Mouse (Mus musculus): Measurements from ENCODE around the gene Swt1. TPM values are rescaled to one million over a fixed set of nuclear protein-coding genes. Genes with fewer than 3 reads are reported as not detected.

The Swt1 gene
- total RNA-seq, 2 experiments from 2014 or later = 12.2 to 14.3 TPM

GRCm38 (mm10) chr1:151325328-151325727, 102.9 kb downstream of the Swt1 start:
- DNase-seq (ENCODE audit: low spot score in 2 of 2) = no peak

DNA sequence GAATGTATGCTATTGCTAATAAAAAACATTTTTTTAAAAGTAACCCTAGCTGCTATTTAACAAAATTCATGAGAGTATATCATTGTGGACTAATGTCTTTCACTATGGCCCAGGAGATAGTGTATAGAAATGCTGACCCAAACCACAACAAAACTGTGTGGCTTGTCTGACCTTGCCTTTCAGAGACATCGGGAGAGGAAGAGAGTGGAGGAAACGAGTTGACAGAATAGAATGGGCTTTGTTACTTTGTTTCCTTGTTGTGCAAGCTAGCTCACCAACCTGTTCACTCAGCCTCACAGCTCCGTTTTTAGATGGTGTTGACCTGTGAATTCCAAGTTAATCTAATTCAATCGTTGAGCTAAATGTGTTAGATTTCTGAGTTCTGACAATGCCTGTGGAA, 107.8 kb downstream of the Swt1 start:
- no peak for DNase-seq (ENCODE audit: low spot score in 2 of 2)

DNA sequence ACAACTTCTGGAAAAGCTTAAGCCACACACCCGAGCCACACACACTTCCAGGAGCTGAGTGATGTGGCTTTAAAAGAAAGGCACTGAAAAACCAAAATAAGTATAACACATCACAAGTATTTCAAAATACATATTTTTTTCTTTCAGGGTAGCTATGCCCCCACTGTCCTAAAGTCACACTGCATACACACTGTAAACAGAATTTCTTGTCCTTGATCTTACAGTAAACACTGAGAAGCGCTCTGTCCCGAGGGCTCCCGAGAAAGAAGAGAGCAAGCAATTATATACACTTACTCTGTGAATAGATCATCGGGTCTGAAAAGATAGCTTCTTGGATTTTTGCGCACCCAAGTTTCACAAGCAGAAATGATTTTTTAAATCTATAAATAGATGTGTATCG, 109.0 kb downstream of the Swt1 start:
- no peak for DNase-seq (ENCODE audit: low spot score in 2 of 2)

Small RNAs within 50 kb of the gene (microRNA-seq; reads per million reads assigned to microRNA genes)
- gene Mir7682 = 0.25 to 0.63 reads per million in 2 experiments

Other genes starting within 250 kb of the Swt1 start
- not detected for gene Gm47985, start 245.9 kb downstream of the Swt1 start, total RNA-seq (2021)
- gene Gm8947, start 236.1 kb downstream of the Swt1 start, total RNA-seq (2021) = not detected
- not detected for gene Gm47995, start 230.0 kb downstream of the Swt1 start, total RNA-seq (2021)
- not detected for gene 3110040M04Rik, start 224.3 kb downstream of the Swt1 start, total RNA-seq (2021)
- not detected for gene Gm47996, start 218.3 kb downstream of the Swt1 start, total RNA-seq (2021)
- gene Ivns1abp, start 84.0 kb downstream of the Swt1 start, total RNA-seq (2021) = 100 to 1,000 TPM; 123 to 136 TPM
- 10 to 100 TPM; 27.3 to 30.5 TPM for gene Trmt1l, start 87 bp upstream of the Swt1 start, total RNA-seq (2021)
- gene Rnf2, start 72.5 kb upstream of the Swt1 start, total RNA-seq (2021) = 10 to 100 TPM; 26.2 to 27.9 TPM
- gene Fam129a, start 142.7 kb upstream of the Swt1 start, total RNA-seq (2021) = 1 to 10 TPM; 1.4 to 1.5 TPM

All from left cerebral cortex, adult 18-20 months (tissue).